Mouse (Mus musculus): Measurements from ENCODE around the gene Spats2l.

DNA sequence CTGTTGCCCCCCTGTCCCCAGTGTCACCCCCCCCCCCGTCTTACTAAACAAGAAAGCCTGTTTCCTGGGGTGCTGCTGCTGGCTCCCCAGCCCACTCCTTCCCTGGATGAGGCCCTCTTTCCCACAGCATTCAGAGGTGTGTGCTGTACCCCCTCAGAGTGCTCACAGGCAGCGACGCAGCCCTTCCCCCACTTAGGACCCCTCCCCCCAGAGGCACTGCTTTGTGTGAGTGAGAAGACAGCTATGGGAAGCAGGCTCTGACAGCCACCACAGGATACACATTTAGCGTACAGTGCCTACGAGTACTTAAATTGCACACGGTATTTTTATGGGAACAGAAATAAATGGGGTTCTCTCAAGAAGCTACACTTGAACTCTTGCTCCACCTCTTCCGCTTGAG, 33.9 kb downstream of the Spats2l start:
- no peak for TF ChIP-seq POLR2A (IDR thresholded peaks at IDR 0.05; ENCODE audit: borderline replicate concordance, low read depth, low read length)
- TF ChIP-seq CTCF (IDR thresholded peaks at IDR 0.05; ENCODE audit: low read depth, low read length): no peak
